Mouse (Mus musculus): ENCODE results near the gene 1500009C09Rik. TPM values are rescaled to one million over a fixed set of nuclear protein-coding genes. Genes with fewer than 3 reads are reported as not detected.

1500009C09Rik gene
- polyA plus RNA-seq, 1 experiment from 2014 or later = 2.4 TPM

- WGBS = under 1% methylated on average over 79 of the region's 86 CpGs
- Histone ChIP-seq H3K4me3 (ENCODE audit: low read depth, low read length) (peak overlapping the region; percentile 73), H3K27ac (ENCODE audit: low read depth, low read length) (peak overlapping the region; percentile 88), H3K27me3 (ENCODE audit: control insufficient read depth, insufficient read depth, low read length) (peaks cover 3% of the 10 kb centered on the region; the same call in 1 of the 2 replicates), H3K4me1 (replicated peaks; ENCODE audit: control insufficient read depth, insufficient read depth, low read length) (peaks cover 8% of the 10 kb centered on the region; the same call in 1 of the 2 replicates), H3K4me2 (ENCODE audit: low read depth, low read length, severe bottlenecking) (peak overlapping the region; percentile 93), H3K9me3 (ENCODE audit: control insufficient read depth, low read length) (no peaks in the 10 kb centered on the region), H3K36me3 (ENCODE audit: control insufficient read depth, insufficient read depth, low read length) (peaks cover 5% of the 10 kb centered on the region; the same call in 1 of the 2 replicates), H3K9ac (ENCODE audit: low read length) (peak overlapping the region; percentile 92)
- DNase-seq (ENCODE audit: low spot score) = peak; percentile 86
- ATAC-seq (replicated peaks; ENCODE audit: low FRiP score) = peak; percentile 75
These were observed 23.0 kb downstream of the 1500009C09Rik start for GRCm38 (mm10) chr15:82274927-82275901.

DNA sequence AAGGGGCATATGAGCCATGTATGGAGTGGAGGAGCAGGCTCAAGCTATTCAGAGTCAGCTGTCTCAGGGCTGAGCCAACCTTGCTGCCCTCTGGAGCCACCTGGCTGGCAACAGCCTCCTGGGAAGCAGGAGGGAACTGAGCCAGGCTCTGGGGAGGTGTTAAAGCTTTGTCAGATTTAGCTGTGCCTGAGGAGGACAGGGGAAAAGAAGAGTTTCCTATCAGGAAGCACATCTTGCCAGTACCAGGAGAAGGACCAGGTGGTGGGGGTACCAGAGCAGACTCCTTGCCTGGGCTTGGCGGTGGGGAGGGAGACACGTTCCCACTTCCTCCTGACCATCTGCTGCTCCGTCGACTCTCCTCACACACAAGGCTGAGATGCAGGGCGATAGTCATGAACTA lies 25.4 kb downstream of the 1500009C09Rik start:
- ATAC-seq (replicated peaks; ENCODE audit: low FRiP score) (no peak), DNase-seq (ENCODE audit: low spot score) (no peak)
- H3K4me3 ChIP-seq (ENCODE audit: low read depth, low read length) = no peak overlapping the region
- H3K27me3 ChIP-seq (ENCODE audit: control insufficient read depth, insufficient read depth, low read length) = peaks cover 3% of the 10 kb centered on the region; the same call in 1 of the 2 replicates
- H3K36me3 ChIP-seq (ENCODE audit: control insufficient read depth, insufficient read depth, low read length) = peaks cover 11% of the 10 kb centered on the region; the same call in 1 of the 2 replicates
- no peak overlapping the region for H3K27ac ChIP-seq (ENCODE audit: low read depth, low read length)
- 88% methylated on average over 5 of the region's 5 CpGs for WGBS
- no peak overlapping the region for H3K9ac ChIP-seq (ENCODE audit: low read length)
- H3K9me3 ChIP-seq (ENCODE audit: control insufficient read depth, low read length) = no peaks in the 10 kb centered on the region
- no peak overlapping the region for H3K4me2 ChIP-seq (ENCODE audit: low read depth, low read length, severe bottlenecking)
- peaks cover 6% of the 10 kb centered on the region; the same call in 1 of the 2 replicates for H3K4me1 ChIP-seq (replicated peaks; ENCODE audit: control insufficient read depth, insufficient read depth, low read length)

GRCm38 (mm10) chr15:82280638-82281037 lies 28.4 kb downstream of the 1500009C09Rik start:
- ATAC-seq (replicated peaks; ENCODE audit: low FRiP score) (no peak), DNase-seq (ENCODE audit: low spot score) (no peak)
- no peak overlapping the region for H3K9ac ChIP-seq (ENCODE audit: low read length)
- H3K4me1 ChIP-seq (replicated peaks; ENCODE audit: control insufficient read depth, insufficient read depth, low read length) = peaks cover 6% of the 10 kb centered on the region; the same call in 1 of the 2 replicates
- no peaks in the 10 kb centered on the region for H3K27me3 ChIP-seq (ENCODE audit: control insufficient read depth, insufficient read depth, low read length)
- H3K4me3 ChIP-seq (ENCODE audit: low read depth, low read length) = no peak overlapping the region
- peaks cover 19% of the 10 kb centered on the region; the same call in 1 of the 2 replicates for H3K36me3 ChIP-seq (ENCODE audit: control insufficient read depth, insufficient read depth, low read length)
- no peak overlapping the region for H3K27ac ChIP-seq (ENCODE audit: low read depth, low read length)
- no peak overlapping the region for H3K4me2 ChIP-seq (ENCODE audit: low read depth, low read length, severe bottlenecking)
- 86% methylated on average over 4 of the region's 4 CpGs for WGBS
- H3K9me3 ChIP-seq (ENCODE audit: control insufficient read depth, low read length) = no peaks in the 10 kb centered on the region

GRCm38 (mm10) chr15:82286157-82286556 lies 34.0 kb downstream of the 1500009C09Rik start:
- H3K27ac ChIP-seq (ENCODE audit: low read depth, low read length) = no peak overlapping the region
- H3K4me3 ChIP-seq (ENCODE audit: low read depth, low read length) = no peak overlapping the region
- H3K4me2 ChIP-seq (ENCODE audit: low read depth, low read length, severe bottlenecking) = no peak overlapping the region
- peaks cover 31% of the 10 kb centered on the region; the same call in 1 of the 2 replicates for H3K36me3 ChIP-seq (ENCODE audit: control insufficient read depth, insufficient read depth, low read length)
- 72% methylated on average over 12 of the region's 12 CpGs for WGBS
- no peak overlapping the region for H3K9ac ChIP-seq (ENCODE audit: low read length)
- H3K9me3 ChIP-seq (ENCODE audit: control insufficient read depth, low read length) = no peaks in the 10 kb centered on the region
- no peak for ATAC-seq (replicated peaks; ENCODE audit: low FRiP score)
- no peaks in the 10 kb centered on the region for H3K4me1 ChIP-seq (replicated peaks; ENCODE audit: control insufficient read depth, insufficient read depth, low read length)
- no peaks in the 10 kb centered on the region for H3K27me3 ChIP-seq (ENCODE audit: control insufficient read depth, insufficient read depth, low read length)
- DNase-seq (ENCODE audit: low spot score) = no peak

DNA sequence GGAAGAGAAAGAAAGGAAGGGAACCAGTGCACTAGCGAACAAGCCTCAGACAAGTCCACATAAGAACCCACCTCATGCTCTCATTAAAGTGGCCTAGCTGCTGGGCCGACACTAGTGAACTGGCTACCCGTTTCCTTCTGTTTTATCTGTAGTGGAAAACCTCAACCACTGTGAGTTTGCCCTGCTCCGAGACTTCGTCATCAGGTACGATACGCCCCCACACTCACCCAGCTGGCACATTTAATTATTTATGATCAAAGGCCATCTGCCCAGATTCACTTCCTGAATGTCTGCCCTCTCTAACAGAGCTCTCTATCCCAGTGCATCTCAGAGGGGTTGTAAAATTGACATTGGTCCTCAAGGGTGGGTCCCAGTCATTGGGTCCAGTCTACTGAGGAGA lies 38.1 kb downstream of the 1500009C09Rik start:
- Histone ChIP-seq H3K4me1 (replicated peaks; ENCODE audit: control insufficient read depth, insufficient read depth, low read length) (peaks cover 8% of the 10 kb centered on the region), H3K27me3 (ENCODE audit: control insufficient read depth, insufficient read depth, low read length) (no peaks in the 10 kb centered on the region), H3K36me3 (ENCODE audit: control insufficient read depth, insufficient read depth, low read length) (peaks cover 23% of the 10 kb centered on the region; the same call in 1 of the 2 replicates), H3K9me3 (ENCODE audit: control insufficient read depth, low read length) (no peaks in the 10 kb centered on the region), H3K4me3 (ENCODE audit: low read depth, low read length) (no peak overlapping the region), H3K4me2 (ENCODE audit: low read depth, low read length, severe bottlenecking) (no peak overlapping the region), H3K9ac (ENCODE audit: low read length) (no peak overlapping the region), H3K27ac (ENCODE audit: low read depth, low read length) (no peak overlapping the region)
- WGBS = 97% methylated on average over 7 of the region's 7 CpGs
- ATAC-seq (replicated peaks; ENCODE audit: low FRiP score) (no peak), DNase-seq (ENCODE audit: low spot score) (no peak)

DNA sequence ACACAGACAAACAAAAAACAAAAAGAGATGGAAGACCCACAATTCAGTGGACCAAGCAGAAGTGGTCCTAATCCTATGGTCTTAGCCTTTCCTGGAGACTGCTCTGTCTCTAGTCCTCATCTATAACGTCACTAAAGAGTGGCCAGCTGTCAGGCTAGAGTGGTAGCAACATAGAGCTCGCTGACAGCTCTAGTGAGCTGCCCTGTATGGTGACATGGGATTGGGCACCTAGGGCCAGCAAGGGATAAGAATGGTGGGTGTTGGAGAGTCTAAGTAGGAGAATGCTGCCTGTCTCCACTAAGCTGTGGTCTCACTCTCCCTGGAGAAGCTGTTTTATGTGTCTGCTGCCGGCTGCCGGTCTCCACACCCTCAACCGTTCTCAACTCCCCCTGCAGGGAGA lies 40.7 kb downstream of the 1500009C09Rik start:
- Histone ChIP-seq H3K9ac (ENCODE audit: low read length) (no peak overlapping the region), H3K4me1 (replicated peaks; ENCODE audit: control insufficient read depth, insufficient read depth, low read length) (peaks cover 8% of the 10 kb centered on the region), H3K27me3 (ENCODE audit: control insufficient read depth, insufficient read depth, low read length) (no peaks in the 10 kb centered on the region), H3K9me3 (ENCODE audit: control insufficient read depth, low read length) (no peaks in the 10 kb centered on the region), H3K4me2 (ENCODE audit: low read depth, low read length, severe bottlenecking) (peak overlapping the region; percentile 32; the same call in 1 of the 2 replicates), H3K36me3 (ENCODE audit: control insufficient read depth, insufficient read depth, low read length) (peaks cover 14% of the 10 kb centered on the region; the same call in 1 of the 2 replicates), H3K27ac (ENCODE audit: low read depth, low read length) (no peak overlapping the region), H3K4me3 (ENCODE audit: low read depth, low read length) (no peak overlapping the region)
- whole genome bisulfite sequencing = 37% methylated on average over 5 of the region's 5 CpGs
- DNase-seq (ENCODE audit: low spot score) = no peak
- ATAC-seq (replicated peaks; ENCODE audit: low FRiP score) = peak; percentile 57; the same call in 1 of the 2 replicates

DNA sequence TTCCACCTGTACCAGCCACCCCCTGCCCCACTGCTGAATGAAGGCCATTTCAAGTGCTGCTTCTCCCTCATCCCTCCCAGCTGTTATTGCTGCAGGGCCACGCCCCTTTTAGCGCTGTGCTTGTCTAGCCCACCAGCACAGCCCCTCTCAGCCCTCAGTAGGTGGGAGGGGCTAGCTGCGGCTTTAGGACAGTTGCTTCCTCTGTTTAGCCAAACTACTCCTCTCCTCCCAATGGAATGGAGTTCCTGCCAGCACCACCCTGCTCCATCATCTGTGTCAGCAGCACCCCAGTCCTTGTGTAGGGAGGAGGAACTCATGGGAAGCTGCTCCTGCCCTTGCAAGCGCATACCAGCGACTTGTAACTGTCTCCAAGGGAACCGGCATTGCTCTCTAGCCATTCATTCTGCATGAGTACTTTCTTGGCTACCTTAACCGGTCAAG lies 41.1 kb downstream of the 1500009C09Rik start:
- H3K36me3 ChIP-seq (ENCODE audit: control insufficient read depth, insufficient read depth, low read length) = peaks cover 14% of the 10 kb centered on the region; the same call in 1 of the 2 replicates
- ATAC-seq (replicated peaks; ENCODE audit: low FRiP score) (peak; percentile 84), DNase-seq (ENCODE audit: low spot score) (peak; percentile 76)
- H3K27me3 ChIP-seq (ENCODE audit: control insufficient read depth, insufficient read depth, low read length) = no peaks in the 10 kb centered on the region
- peaks cover 8% of the 10 kb centered on the region for H3K4me1 ChIP-seq (replicated peaks; ENCODE audit: control insufficient read depth, insufficient read depth, low read length)
- H3K9ac ChIP-seq (ENCODE audit: low read length) = no peak overlapping the region
- no peak overlapping the region for H3K27ac ChIP-seq (ENCODE audit: low read depth, low read length)
- no peak overlapping the region for H3K4me3 ChIP-seq (ENCODE audit: low read depth, low read length)
- H3K9me3 ChIP-seq (ENCODE audit: control insufficient read depth, low read length) = no peaks in the 10 kb centered on the region
- peak overlapping the region; percentile 32; the same call in 1 of the 2 replicates for H3K4me2 ChIP-seq (ENCODE audit: low read depth, low read length, severe bottlenecking)
- 9% methylated on average over 7 of the region's 7 CpGs for WGBS

DNA sequence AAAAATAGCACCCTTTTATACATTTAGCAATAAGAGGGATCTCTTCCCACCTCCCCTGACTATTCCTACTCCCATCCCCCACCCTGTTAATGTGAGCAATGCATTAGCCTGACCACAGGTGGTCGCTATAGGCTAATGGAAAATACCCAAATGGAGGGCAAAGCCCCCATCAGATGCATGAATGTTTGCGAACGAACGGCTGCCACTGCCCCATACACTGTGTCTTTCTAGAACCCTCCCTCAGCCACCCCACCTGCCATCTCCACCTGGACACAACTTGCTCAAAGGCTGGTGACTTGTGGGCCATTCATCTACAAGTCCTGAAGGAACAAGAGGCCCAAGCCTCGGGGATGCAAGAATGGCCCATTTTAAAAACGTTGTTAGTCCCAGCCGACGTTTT lies 41.9 kb downstream of the 1500009C09Rik start:
- WGBS = 51% methylated on average over 8 of the region's 8 CpGs
- peaks cover 8% of the 10 kb centered on the region for H3K4me1 ChIP-seq (replicated peaks; ENCODE audit: control insufficient read depth, insufficient read depth, low read length)
- no peak overlapping the region for H3K9ac ChIP-seq (ENCODE audit: low read length)
- no peaks in the 10 kb centered on the region for H3K27me3 ChIP-seq (ENCODE audit: control insufficient read depth, insufficient read depth, low read length)
- H3K4me3 ChIP-seq (ENCODE audit: low read depth, low read length) = no peak overlapping the region
- no peak overlapping the region for H3K27ac ChIP-seq (ENCODE audit: low read depth, low read length)
- no peak overlapping the region for H3K4me2 ChIP-seq (ENCODE audit: low read depth, low read length, severe bottlenecking)
- DNase-seq (ENCODE audit: low spot score) (no peak), ATAC-seq (replicated peaks; ENCODE audit: low FRiP score) (0 out of 2 replicates have a peak, but pooled peaks have one; percentile 37)
- peaks cover 11% of the 10 kb centered on the region; the same call in 1 of the 2 replicates for H3K36me3 ChIP-seq (ENCODE audit: control insufficient read depth, insufficient read depth, low read length)
- no peaks in the 10 kb centered on the region for H3K9me3 ChIP-seq (ENCODE audit: control insufficient read depth, low read length)

All from forebrain, embryonic 11.5 days (tissue).